Mouse (Mus musculus) limb, embryonic 11.5 days (tissue): ENCODE results near the gene Zfp605. TPM values are rescaled to one million over a fixed set of nuclear protein-coding genes. Genes with fewer than 3 reads are reported as not detected.

ENCODE experiments used
- ATAC-seq: fragments of 200-750 bp; cut with Nextera tagmentation; 2 replicates; pipeline ENCODE4 v1.8.0; 2017; ENCODE audit warnings: low read depth; ENCODE audit not compliant: insufficient number of reproducible peaks, low FRiP score, low TSS enrichment
- DNase-seq: peaks from one replicate; pipeline ENCODE4 v3.0.0-alpha.2; 2015; ENCODE audit warnings: low spot score
- H3K27ac ChIP-seq: fragments of 300-500 bp; sonication (generic); replicated peaks from 2 replicates; pipeline ENCODE4 v1.5.1; 2014; ENCODE audit warnings: low read depth, mild to moderate bottlenecking, low read length
- H3K27me3 ChIP-seq: fragments of 300-500 bp; sonication (generic); 2 replicates; pipeline ENCODE4 v1.6.1; 2014; ENCODE audit warnings: mild to moderate bottlenecking, low read length, mixed read lengths; ENCODE audit not compliant: control insufficient read depth, insufficient read depth
- H3K36me3 ChIP-seq: fragments of 300-500 bp; sonication (generic); 2 replicates; pipeline ENCODE4 v1.6.1; 2014; ENCODE audit warnings: mild to moderate bottlenecking, low read length, moderate library complexity, mixed read lengths; ENCODE audit not compliant: control insufficient read depth, insufficient read depth
- H3K4me1 ChIP-seq: fragments of 300-500 bp; sonication (generic); 2 replicates; pipeline ENCODE4 v1.6.1; 2014; ENCODE audit warnings: low read length, mixed read lengths; ENCODE audit not compliant: control insufficient read depth, insufficient read depth
- H3K4me2 ChIP-seq: fragments of 300-500 bp; sonication (generic); 2 replicates; pipeline ENCODE4 v1.6.1; 2014; ENCODE audit warnings: low read depth, mild to moderate bottlenecking, moderate library complexity; ENCODE audit not compliant: severe bottlenecking
- H3K4me3 ChIP-seq: fragments of 300-500 bp; sonication (generic); 2 replicates; pipeline ENCODE4 v1.5.1; 2014; ENCODE audit warnings: low read depth, low read length
- H3K9ac ChIP-seq: fragments of 300-500 bp; sonication (generic); 2 replicates; pipeline ENCODE4 v1.6.1; 2014; ENCODE audit warnings: mild to moderate bottlenecking, low read length
- H3K9me3 ChIP-seq: fragments of 300-500 bp; sonication (generic); 2 replicates; pipeline ENCODE4 v1.6.1; 2016; ENCODE audit warnings: low read length; ENCODE audit not compliant: control insufficient read depth
- WGBS: fragments of 180-500 bp; shearing (Covaris S2); extraction: QIAGEN DNeasy Blood & Tissue Kit; methylation state at CpG from one replicate; pipeline ENCODE4 v1.1.7; 2014; 5-methylcytosine and 5-hydroxymethylcytosine counted together
- polyA plus RNA-seq: library from polyadenylated mRNA; unstranded; fragments of >200 nt; fragmentation: Nextera tagmentation; extraction: Ambion mirVana; gene quantifications from 2 replicates; pipeline ENCODE4 v1.2.1, GENCODE M21; 2014

Gene Zfp605
- polyA plus RNA-seq, 1 experiment from 2014 or later: 4.2 TPM

- no peak overlapping the region for H3K27ac ChIP-seq
- 90% methylated on average over 3 of the region's 3 CpGs for WGBS
- DNase-seq: no peak
- H3K36me3 ChIP-seq: no peaks in the 10 kb centered on the region; the same call in 1 of the 2 replicates
- ATAC-seq: no peak
- H3K9me3 ChIP-seq: no peaks in the 10 kb centered on the region
- H3K9ac ChIP-seq: no peak overlapping the region
- no peak overlapping the region for H3K4me3 ChIP-seq
- H3K4me2 ChIP-seq: no peak overlapping the region
- no peaks in the 10 kb centered on the region for H3K4me1 ChIP-seq
- no peaks in the 10 kb centered on the region for H3K27me3 ChIP-seq
These were observed 27.9 kb downstream of the Zfp605 start for GRCm38 (mm10) chr5:110137816-110138215.

- Histone ChIP-seq H3K4me1 (no peaks in the 10 kb centered on the region), H3K9me3 (no peaks in the 10 kb centered on the region), H3K4me2 (no peak overlapping the region), H3K27me3 (no peaks in the 10 kb centered on the region), H3K9ac (no peak overlapping the region), H3K4me3 (no peak overlapping the region), H3K36me3 (peaks cover 2% of the 10 kb centered on the region; the same call in 1 of the 2 replicates), H3K27ac (no peak overlapping the region)
- 92% methylated on average over 3 of the region's 3 CpGs for WGBS
- ATAC-seq (no peak), DNase-seq (no peak)
These were observed 29.4 kb downstream of the Zfp605 start for GRCm38 (mm10) chr5:110139325-110139724.

- Histone ChIP-seq H3K36me3 (peaks cover 5% of the 10 kb centered on the region; the same call in 1 of the 2 replicates), H3K27me3 (no peaks in the 10 kb centered on the region), H3K4me3 (no peak overlapping the region), H3K27ac (no peak overlapping the region), H3K4me1 (no peaks in the 10 kb centered on the region), H3K9ac (no peak overlapping the region), H3K4me2 (no peak overlapping the region), H3K9me3 (no peaks in the 10 kb centered on the region)
- DNase-seq (no peak), ATAC-seq (no peak)
- WGBS: 94% methylated on average over 7 of the region's 7 CpGs
These were observed 30.5 kb downstream of the Zfp605 start for GRCm38 (mm10) chr5:110140424-110140823.

- no peaks in the 10 kb centered on the region for H3K9me3 ChIP-seq
- peaks cover 13% of the 10 kb centered on the region for H3K36me3 ChIP-seq
- WGBS: 91% methylated on average over 2 of the region's 2 CpGs
- no peak overlapping the region for H3K4me3 ChIP-seq
- DNase-seq: no peak
- no peaks in the 10 kb centered on the region for H3K27me3 ChIP-seq
- H3K4me1 ChIP-seq: no peaks in the 10 kb centered on the region
- no peak overlapping the region for H3K9ac ChIP-seq
- H3K4me2 ChIP-seq: no peak overlapping the region
- no peak for ATAC-seq
- no peak overlapping the region for H3K27ac ChIP-seq
These were observed 32.4 kb downstream of the Zfp605 start for GRCm38 (mm10) chr5:110142309-110142708.

GRCm38 (mm10) chr5:110143007-110143406 is 33.1 kb downstream of the Zfp605 start:
- ATAC-seq (no peak), DNase-seq (no peak)
- H3K4me1 ChIP-seq: no peaks in the 10 kb centered on the region
- no peak overlapping the region for H3K4me3 ChIP-seq
- H3K4me2 ChIP-seq: no peak overlapping the region
- no peaks in the 10 kb centered on the region for H3K27me3 ChIP-seq
- H3K27ac ChIP-seq: no peak overlapping the region
- H3K9me3 ChIP-seq: no peaks in the 10 kb centered on the region
- no peak overlapping the region for H3K9ac ChIP-seq
- H3K36me3 ChIP-seq: peaks cover 16% of the 10 kb centered on the region
- WGBS: 89% methylated on average over 5 of the region's 5 CpGs

GRCm38 (mm10) chr5:110169374-110169773 is 59.5 kb downstream of the Zfp605 start:
- no peak for ATAC-seq
- no peak for DNase-seq
- Histone ChIP-seq H3K9me3 (no peaks in the 10 kb centered on the region), H3K27me3 (no peaks in the 10 kb centered on the region), H3K9ac (no peak overlapping the region), H3K4me2 (no peak overlapping the region), H3K27ac (no peak overlapping the region), H3K4me1 (no peaks in the 10 kb centered on the region), H3K36me3 (peaks cover 2% of the 10 kb centered on the region; the same call in 1 of the 2 replicates), H3K4me3 (no peak overlapping the region)
- WGBS: 95% methylated on average over 4 of the region's 4 CpGs

GRCm38 (mm10) chr5:110176362-110177020 is 66.6 kb downstream of the Zfp605 start, which contains the start of gene Golga3:
Gene Golga3, plus strand, starts transcription at chr5:110176701.
- Histone ChIP-seq H3K36me3 (no peaks in the 10 kb centered on the region; the same call in 1 of the 2 replicates), H3K4me3 (peak within 1 kb of the TSS; percentile 84), H3K9ac (peak within 1 kb of the TSS; percentile 76), H3K9me3 (no peaks in the 10 kb centered on the region), H3K27ac (0 out of 2 replicates have a peak within 1 kb of the TSS, but pooled peaks have one; percentile 8), H3K27me3 (no peaks in the 10 kb centered on the region), H3K4me2 (peak within 1 kb of the TSS; percentile 73), H3K4me1 (no peaks in the 10 kb centered on the region)
- 0% methylated on average over 41 of the region's 41 CpGs for WGBS
- peak; percentile 93 for DNase-seq
- peak; percentile 97 for ATAC-seq

- Histone ChIP-seq H3K9me3 (no peaks in the 10 kb centered on the region), H3K27me3 (no peaks in the 10 kb centered on the region), H3K4me2 (peak overlapping the region; percentile 73), H3K27ac (no peak overlapping the region), H3K9ac (peak overlapping the region; percentile 76), H3K4me3 (peak overlapping the region; percentile 84), H3K36me3 (peaks cover 2% of the 10 kb centered on the region; the same call in 1 of the 2 replicates), H3K4me1 (no peaks in the 10 kb centered on the region)
- no peak for DNase-seq
- 2% methylated on average over 19 of the region's 19 CpGs for WGBS
- no peak for ATAC-seq
These were observed 67.1 kb downstream of the Zfp605 start for GRCm38 (mm10) chr5:110177021-110177420.
